Mouse (Mus musculus): ENCODE results near the gene Ptgdr2.

The Ptgdr2 gene

DNA sequence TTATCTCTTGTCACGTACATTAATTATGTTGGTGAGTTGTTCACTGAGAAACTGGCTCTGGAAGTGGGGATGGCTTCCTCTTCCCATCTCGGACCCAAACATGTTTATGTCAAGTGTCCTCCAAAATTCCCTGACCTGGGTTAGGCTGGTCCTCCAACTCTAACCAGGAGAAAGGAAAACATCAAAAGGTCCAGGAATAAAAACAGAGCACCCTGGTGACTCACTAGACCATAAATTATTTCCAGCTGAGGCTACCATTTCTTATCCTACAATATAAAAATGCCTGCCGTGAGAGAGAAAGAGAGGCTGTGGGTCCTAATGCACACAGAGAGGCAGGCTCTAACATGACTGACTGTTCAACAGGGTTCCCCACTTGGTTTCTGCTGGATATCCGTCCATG is 12.7 kb upstream of the Ptgdr2 start:
- in situ Hi-C loops (cut with MboI; ENCODE audit: low pct_unique_long_range_greater_than_20kb in 1 of 2, low sequenced_read_pairs in 2 of 2, unreplicated experiment in 1 of 2), result no loop called here

DNA sequence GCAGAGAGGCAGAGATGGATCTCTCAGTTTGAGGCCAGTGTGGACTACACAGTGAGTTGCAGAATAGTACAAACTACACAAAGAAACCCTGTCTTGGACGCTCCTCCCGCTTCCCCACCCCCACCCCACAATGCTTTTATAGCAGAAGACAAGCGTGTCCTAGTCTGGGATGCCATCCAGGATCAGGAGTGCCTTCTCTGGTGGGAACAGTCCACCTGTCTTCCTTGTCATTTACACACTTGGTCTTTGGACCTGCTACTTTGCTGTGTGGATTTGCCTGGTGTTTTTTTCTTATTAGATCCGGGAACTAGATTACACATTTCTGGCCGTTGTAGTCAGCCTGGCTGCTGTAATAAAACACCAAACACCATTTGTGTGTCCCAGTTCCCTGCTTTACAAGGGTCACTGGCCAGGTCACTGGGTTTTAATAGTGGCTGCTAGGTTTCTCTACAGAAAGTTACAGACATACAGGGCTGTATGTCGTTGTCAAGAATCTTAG is 10.8 kb upstream of the Ptgdr2 start:
- in situ Hi-C loops (cut with MboI; ENCODE audit: low pct_unique_long_range_greater_than_20kb in 1 of 2, low sequenced_read_pairs in 2 of 2, unreplicated experiment in 1 of 2), result no loop called here

DNA sequence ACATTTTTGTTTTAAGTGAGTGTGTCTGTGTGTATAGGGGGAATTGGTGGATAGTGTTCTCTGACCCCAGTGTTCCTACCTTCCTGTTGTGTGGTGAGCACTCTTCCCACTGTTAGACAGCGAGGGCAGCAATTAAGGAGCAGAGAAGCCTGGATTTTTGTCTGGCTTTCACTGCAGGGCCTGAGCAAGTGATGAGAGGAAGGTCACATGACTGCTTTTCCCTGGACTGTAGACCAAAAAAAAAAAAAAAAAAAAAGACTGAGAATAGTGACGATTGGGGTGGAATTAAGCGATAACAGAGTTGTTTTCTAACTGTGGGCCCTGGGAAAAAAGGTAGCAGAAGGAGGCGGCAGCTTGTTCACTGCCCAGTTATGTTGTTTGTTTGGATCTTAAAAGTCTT is 10.3 kb upstream of the Ptgdr2 start:
- in situ Hi-C loops (cut with MboI; ENCODE audit: low pct_unique_long_range_greater_than_20kb in 1 of 2, low sequenced_read_pairs in 2 of 2, unreplicated experiment in 1 of 2), result no loop called here

DNA sequence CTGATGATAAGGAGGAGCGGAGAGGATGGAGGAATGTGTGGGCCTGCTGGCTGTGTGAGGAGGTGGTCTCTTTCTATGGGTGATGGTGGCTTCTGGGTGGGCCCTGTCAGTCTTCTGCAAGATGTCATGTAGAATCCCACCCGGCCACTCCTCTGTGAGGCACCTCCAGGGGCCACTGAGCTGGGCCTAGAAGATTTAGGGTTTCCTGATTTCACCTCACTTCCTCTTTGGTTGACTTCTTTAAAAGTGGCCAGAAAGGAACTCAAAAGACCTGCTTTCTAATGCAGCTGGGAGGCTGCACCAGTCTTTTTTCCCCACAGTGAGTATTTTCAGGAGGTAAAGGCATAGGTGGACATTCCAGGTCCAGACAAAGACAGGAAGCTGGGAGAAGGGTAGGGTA is 6.3 kb upstream of the Ptgdr2 start:
- in situ Hi-C loops (cut with MboI; ENCODE audit: low pct_unique_long_range_greater_than_20kb in 1 of 2, low sequenced_read_pairs in 2 of 2, unreplicated experiment in 1 of 2), result no loop called here

DNA sequence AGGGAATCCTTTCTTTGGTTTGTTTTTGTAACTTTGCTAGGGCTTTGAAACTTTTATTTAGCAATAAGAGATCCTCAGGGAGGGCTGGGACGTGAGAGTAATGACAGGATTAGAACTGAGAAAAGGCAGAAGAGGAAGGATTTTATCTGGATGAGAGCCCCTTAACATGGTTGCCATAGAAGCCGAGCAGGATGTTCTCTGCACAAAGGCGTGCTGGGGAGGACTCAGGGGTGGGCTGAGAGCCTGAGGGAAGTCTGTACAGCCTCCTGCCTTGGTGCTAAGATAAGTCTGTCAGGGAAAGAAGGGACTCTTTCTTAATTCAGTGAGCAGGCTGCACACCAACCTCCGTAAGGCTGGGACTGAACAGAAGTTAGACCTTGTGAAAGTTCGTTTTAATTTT is 1.9 kb upstream of the Ptgdr2 start:
- in situ Hi-C loops (cut with MboI; ENCODE audit: low pct_unique_long_range_greater_than_20kb in 1 of 2, low sequenced_read_pairs in 2 of 2, unreplicated experiment in 1 of 2), result loop anchor here in 1 of 2 experiments (5.0 kb wide), 1 partner anchor 42 kb away; no protein-coding TSS in a partner anchor

DNA sequence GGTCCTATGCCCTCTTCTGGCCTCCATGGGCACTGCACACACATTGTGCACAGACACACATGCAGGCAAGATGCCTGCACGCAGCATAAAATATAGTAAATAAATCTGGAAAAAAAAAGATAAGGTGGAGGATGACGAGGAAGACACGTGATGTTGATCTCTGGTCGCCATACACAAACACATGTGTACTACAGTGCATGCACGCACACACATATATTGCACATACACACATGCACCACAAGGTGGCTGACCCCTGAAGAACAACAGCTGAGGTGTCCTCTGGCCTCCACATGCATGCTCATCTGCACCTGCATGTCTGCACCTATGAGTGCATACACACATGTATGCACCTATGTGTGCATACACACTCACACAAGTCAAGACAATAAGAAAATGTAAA is 883 bp upstream of the Ptgdr2 start:
- in situ Hi-C loops (cut with MboI; ENCODE audit: low pct_unique_long_range_greater_than_20kb in 1 of 2, low sequenced_read_pairs in 2 of 2, unreplicated experiment in 1 of 2), result loop anchor here in 1 of 2 experiments (5.0 kb wide), 1 partner anchor 41 kb away; no protein-coding TSS in a partner anchor

DNA sequence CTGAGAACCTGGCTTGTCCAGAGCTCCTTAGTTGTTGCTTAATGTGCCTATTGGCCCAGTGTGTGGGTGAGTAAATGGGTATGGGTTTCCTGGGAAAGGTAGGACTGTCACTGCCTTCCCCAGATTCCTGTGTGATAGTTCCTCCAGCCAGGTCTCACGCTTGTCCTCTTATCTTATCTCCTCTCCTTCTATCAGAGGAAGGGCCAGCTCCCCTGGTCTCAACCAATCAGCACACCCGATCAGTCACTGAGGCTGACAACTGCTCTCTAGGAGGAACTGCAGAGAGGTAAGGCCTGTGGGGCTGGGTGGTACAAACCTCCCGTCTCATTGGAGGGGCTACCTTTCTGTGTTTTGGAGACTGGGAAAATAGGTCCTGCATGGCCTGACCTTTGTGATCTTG is 1.8 kb downstream of the Ptgdr2 start:
- in situ Hi-C loops (cut with MboI; ENCODE audit: low pct_unique_long_range_greater_than_20kb in 1 of 2, low sequenced_read_pairs in 2 of 2, unreplicated experiment in 1 of 2), result loop anchor here in 1 of 2 experiments (5.0 kb wide), 1 partner anchor 39 kb away; no protein-coding TSS in a partner anchor

DNA sequence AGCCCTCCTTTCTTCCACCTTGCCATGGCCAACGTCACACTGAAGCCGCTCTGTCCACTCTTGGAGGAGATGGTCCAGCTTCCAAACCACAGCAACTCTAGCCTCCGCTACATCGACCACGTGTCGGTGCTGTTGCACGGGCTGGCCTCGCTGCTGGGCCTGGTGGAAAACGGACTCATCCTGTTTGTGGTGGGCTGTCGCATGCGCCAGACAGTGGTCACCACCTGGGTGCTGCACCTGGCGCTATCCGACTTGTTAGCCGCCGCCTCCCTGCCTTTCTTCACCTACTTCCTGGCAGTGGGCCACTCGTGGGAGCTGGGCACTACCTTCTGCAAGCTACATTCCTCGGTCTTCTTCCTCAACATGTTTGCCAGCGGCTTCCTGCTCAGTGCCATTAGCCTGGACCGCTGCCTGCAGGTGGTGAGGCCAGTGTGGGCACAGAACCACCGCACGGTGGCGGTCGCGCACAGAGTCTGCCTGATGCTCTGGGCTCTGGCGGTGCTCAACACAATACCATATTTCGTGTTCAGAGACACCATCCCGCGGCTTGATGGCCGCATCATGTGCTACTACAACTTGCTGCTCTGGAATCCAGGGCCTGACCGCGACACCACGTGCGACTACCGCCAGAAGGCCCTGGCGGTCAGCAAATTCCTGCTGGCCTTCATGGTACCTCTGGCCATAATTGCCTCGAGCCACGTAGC is 3.3 kb downstream of the Ptgdr2 start:
- in situ Hi-C loops (cut with MboI; ENCODE audit: low pct_unique_long_range_greater_than_20kb in 1 of 2, low sequenced_read_pairs in 2 of 2, unreplicated experiment in 1 of 2), result no loop called here

DNA sequence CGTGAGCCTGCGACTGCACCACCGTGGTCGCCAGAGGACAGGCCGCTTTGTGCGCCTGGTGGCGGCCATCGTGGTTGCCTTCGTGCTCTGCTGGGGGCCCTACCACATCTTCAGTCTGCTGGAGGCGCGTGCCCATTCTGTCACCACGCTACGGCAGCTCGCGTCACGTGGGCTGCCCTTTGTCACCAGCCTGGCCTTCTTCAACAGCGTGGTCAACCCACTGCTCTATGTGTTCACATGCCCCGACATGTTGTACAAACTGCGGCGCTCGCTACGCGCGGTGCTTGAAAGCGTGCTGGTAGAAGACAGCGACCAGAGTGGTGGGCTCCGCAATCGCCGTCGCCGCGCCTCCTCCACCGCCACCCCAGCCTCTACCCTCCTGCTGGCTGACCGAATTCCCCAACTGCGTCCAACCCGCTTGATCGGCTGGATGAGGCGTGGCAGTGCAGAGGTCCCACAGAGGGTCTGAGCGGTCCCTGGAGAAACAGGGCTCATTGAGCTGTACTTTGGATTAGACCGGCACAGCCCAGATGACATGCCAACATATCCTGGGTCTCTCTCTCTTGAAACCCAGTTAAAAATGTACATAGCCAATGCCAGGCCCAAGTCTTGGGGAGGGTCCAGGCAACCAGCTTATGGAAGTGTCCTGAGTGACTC is 4.0 kb downstream of the Ptgdr2 start:
- in situ Hi-C loops (cut with MboI; ENCODE audit: low pct_unique_long_range_greater_than_20kb in 1 of 2, low sequenced_read_pairs in 2 of 2, unreplicated experiment in 1 of 2), result no loop called here

DNA sequence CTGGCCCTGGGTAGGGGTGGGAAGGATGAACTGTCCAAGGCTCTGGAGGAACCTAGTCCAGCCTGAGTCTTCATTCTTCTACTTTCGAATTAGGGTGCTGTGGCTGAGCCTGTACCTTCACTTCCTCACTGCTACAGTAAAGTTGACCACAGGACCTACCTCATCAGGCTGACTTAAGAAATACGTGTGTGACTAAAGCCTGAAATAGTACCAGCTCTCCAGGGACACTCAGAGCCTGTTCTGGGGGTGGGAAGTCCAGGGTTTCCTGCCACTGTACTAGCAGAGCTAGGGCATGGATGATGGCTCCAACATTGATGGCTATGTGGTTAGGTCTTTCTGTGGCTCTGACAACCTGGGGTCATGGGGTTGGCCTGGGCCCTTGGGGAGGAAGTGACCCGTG is 7.0 kb downstream of the Ptgdr2 start:
- in situ Hi-C loops (cut with MboI; ENCODE audit: low pct_unique_long_range_greater_than_20kb in 1 of 2, low sequenced_read_pairs in 2 of 2, unreplicated experiment in 1 of 2), result no loop called here

DNA sequence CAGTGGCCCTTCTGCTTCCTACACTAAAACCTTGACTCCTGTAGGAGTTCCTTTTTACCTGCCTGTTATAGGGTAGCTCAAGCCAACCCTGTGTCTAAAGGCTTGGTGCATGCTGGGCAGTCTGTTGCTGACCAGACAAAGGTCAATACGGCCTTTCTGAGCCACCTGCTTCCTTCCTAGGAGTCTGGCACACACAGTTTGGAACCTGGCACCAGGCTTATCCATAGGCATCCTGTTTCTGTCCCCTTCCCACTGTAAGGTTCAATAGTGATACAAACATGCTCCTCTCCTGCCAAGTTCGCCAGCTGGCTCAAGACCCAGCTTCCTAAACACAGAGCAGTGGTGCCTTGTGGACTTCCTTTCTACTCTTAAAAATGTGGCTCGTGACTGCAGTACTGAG is 9.5 kb downstream of the Ptgdr2 start:
- in situ Hi-C loops (cut with MboI; ENCODE audit: low pct_unique_long_range_greater_than_20kb in 1 of 2, low sequenced_read_pairs in 2 of 2, unreplicated experiment in 1 of 2), result no loop called here

DNA sequence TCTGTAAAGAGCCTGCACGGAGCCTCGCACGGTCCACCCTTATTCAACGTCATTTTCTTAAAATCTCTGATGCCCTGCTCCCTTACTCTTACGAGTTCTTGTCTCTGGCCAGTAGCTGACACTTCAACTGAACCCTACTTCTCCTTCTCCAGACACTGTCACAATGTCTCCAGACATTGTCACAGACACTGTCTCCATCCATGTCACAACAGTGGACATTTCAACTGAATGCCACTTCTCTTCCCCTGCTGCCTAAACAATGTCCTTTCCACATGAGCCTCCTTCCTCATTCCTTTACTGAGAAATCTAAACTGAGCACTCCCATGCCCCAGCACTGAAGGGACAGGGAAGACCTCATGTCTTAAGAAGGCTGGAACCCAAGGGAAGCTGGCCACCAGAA is 10.3 kb downstream of the Ptgdr2 start:
- in situ Hi-C loops (cut with MboI; ENCODE audit: low pct_unique_long_range_greater_than_20kb in 1 of 2, low sequenced_read_pairs in 2 of 2, unreplicated experiment in 1 of 2), result no loop called here

DNA sequence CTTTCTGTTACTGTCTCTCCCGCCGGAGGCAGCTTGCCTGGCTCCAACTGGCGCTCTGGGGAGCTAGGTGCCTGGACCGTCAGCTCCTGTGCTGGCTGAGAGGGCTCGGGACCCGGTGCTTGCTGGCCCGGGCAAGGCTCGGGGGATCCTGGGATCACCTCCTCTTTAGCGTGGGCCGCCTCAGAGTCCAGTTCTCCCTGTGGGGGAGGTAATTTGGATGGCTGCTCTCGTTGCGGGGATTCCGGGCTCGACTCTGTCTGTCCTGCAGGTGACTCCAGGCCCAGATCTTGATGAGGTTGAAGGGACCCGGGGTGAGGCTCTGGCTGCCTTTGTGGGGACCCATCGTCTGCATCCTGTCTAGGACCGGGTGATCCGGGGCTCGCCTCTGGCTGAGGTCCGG is 11.5 kb downstream of the Ptgdr2 start:
- in situ Hi-C loops (cut with MboI; ENCODE audit: low pct_unique_long_range_greater_than_20kb in 1 of 2, low sequenced_read_pairs in 2 of 2, unreplicated experiment in 1 of 2), result no loop called here

DNA sequence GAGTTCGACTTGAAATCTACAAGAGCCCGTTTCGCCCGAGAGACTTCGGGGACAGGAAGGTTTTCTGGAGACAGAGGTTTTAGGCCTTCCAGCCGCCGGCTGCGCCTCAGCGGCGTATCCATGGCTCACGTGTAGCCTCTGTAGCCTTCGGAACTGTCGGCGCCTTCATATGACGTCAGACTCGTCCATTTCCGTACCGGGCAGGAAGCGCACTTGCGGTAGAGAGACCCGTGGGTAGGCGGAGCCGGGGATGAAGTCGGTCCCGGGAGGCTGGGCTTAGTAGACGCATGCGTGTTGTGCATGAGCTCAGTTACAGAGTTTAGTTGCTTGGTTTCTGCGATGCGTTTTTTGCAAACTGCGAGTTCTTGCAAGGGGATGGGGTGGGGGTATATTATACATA is 12.2 kb downstream of the Ptgdr2 start, which contains the start of gene Ccdc86:
TSS of gene Ccdc86 (minus strand) at position 155 of the 400 bp plus-strand sequence.
- in situ Hi-C loops (cut with MboI; ENCODE audit: low pct_unique_long_range_greater_than_20kb in 1 of 2, low sequenced_read_pairs in 2 of 2, unreplicated experiment in 1 of 2), result no loop called here

DNA sequence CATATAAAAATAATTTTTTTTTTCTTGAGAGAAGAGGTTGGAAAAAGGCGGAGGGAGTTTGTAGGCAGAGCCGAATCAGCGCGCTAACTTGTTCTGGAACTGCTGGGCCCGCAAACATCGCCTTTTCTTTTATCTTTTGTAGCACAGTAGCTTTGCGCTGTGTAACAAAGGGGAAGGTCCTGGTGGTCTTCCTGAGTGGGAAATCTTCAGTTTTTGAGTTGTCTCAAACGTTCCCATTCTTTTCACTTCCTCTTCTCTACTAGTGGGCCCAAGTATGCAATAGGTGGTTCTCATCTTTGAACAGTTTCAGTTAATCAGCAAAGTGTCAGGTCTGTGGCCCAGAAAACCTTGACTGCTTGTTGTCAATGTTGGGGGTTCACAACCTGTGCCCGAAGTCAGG is 12.6 kb downstream of the Ptgdr2 start:
- in situ Hi-C loops (cut with MboI; ENCODE audit: low pct_unique_long_range_greater_than_20kb in 1 of 2, low sequenced_read_pairs in 2 of 2, unreplicated experiment in 1 of 2), result no loop called here

DNA sequence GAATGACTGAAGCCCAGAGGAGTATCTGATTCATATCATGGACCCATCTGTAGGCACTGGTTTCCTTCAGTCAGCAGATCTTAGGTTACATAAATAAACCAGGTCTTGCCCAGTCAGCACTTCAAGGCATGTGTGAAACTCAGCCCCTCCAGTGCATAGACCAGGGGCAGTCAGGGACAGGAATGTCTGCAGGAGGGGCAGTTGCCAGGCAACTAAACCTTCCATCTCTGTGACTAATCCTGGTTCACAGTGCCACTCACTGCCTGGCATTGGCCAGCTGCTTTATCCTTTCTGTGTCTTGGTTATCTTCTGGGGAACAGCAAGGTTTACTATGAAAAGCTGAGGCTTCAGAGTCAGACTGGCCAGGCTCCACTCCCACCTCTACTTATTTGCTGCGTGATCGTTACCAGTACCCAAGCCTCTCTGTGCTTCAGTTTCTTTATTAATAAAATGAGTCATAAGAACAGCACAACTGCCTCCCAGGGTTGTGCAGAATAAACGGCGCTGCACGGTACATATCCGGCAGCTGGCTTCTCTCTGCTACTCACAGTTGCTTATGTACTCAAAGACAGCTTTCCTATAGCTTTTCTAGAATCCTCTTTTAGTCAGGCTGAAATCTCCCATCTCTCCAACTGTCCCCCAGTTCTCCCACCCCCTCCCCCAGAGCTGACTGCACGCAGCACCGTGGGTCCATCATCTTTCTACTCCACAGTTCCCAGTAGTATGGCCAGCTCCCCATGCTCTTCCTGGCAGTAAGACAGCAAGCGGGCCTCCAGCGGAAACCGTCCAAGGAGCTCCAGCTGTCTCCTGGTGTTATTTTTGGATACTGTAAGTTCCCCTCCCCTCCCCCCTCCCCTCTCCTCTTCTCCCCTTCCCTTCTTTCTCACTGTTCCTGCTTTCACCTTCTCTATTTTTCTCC is 15.3 kb downstream of the Ptgdr2 start:
- in situ Hi-C loops (cut with MboI; ENCODE audit: low pct_unique_long_range_greater_than_20kb in 1 of 2, low sequenced_read_pairs in 2 of 2, unreplicated experiment in 1 of 2), result loop anchor here in 1 of 2 experiments (10.0 kb wide), 1 partner anchor 237 kb away; no protein-coding TSS in a partner anchor

DNA sequence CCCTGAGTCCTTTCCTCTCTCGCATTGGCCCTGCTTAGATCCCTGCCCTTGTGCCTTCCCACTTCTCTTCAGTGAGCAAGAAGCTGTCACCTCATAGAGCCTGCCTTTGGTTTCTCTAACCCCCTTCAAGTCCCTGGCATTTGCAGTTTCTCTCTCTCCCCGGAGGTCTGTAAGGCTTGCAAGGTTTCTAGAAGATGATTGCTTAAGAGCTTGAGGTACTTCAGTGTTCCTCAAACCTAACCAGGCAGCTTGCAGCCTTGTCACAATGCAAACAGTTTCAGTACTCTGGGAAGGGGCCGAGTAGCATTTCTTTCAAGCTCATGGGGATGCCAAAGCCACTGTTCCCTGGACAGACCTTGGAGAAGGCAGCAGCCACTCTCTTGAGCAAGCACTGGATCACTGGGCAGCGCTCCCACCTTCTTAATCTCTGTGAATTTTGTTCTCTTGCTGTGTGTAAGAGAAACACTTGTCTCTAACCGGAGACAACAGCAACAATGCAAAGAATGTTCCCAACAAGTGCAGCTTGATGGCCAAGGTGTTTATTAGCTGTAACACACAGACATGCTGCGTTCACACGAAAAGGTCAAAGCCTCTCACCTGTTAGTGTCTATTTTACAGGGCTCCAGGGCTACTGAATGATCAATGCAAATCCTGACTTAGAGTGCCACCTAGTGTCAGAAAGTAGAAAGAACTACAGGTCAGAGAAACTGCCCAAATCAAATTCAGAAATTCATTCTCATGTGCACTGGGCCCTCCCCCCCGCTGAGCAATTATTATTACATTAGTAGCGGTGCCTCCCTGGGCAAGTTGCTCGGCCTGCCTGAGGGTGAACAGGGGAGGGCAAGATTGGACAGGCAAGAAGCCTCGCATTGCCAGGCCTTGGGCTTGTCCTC is 22.4 kb downstream of the Ptgdr2 start:
- in situ Hi-C loops (cut with MboI; ENCODE audit: low pct_unique_long_range_greater_than_20kb in 1 of 2, low sequenced_read_pairs in 2 of 2, unreplicated experiment in 1 of 2), result loop anchor here in 1 of 2 experiments (10.0 kb wide), 1 partner anchor 245 kb away; no protein-coding TSS in a partner anchor

DNA sequence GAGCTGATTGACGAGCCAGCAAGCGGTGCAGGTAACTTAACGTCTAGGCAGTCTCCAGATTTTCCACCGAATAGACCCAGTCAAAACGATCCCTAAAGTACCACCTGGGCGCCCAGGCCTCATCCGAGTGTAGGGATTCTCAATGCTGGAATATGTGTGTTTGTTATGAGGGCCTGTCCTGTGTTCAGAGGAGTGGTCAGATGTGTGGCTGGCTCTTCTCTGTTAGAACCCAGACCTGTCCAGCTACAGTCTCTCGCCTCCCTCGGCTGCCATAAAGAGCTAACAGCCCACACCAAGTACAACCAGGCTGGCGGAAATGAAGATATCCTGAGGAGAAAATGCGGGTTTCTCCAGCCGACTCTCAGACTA is 23.0 kb downstream of the Ptgdr2 start:
- in situ Hi-C loops (cut with MboI; ENCODE audit: low pct_unique_long_range_greater_than_20kb in 1 of 2, low sequenced_read_pairs in 2 of 2, unreplicated experiment in 1 of 2), result loop anchor here in 1 of 2 experiments (10.0 kb wide), 1 partner anchor 245 kb away; no protein-coding TSS in a partner anchor
